Mouse (Mus musculus) limb, embryonic 10.5 days (tissue): Measurements from ENCODE around the gene Gvin1. TPM values are rescaled to one million over a fixed set of nuclear protein-coding genes. Genes with fewer than 3 reads are reported as not detected.
"Not testable (repeated sequence)": the region's sequence is repeated elsewhere in the genome, so short reads cannot be mapped to it uniquely, and the experiment has no call there.

Experiments used
- DNase-seq: peaks from one replicate; pipeline ENCODE4 v3.0.0-alpha.2; 2017; ENCODE audit warnings: low spot score
- H3K27ac ChIP-seq: fragments of 300-500 bp; sonication (generic); 2 replicates; pipeline ENCODE4 v1.5.1; 2016; ENCODE audit warnings: mild to moderate bottlenecking
- H3K27me3 ChIP-seq: fragments of 300-500 bp; sonication (generic); 2 replicates; pipeline ENCODE4 v1.6.1; 2016; ENCODE audit warnings: low read depth, mild to moderate bottlenecking; ENCODE audit not compliant: poor library complexity, severe bottlenecking
- H3K36me3 ChIP-seq: fragments of 300-500 bp; sonication (generic); 2 replicates; pipeline ENCODE4 v1.6.1; 2016; ENCODE audit warnings: mild to moderate bottlenecking, moderate library complexity
- H3K4me1 ChIP-seq: fragments of 300-500 bp; sonication (generic); 2 replicates; pipeline ENCODE4 v1.6.1; 2016
- H3K4me3 ChIP-seq: fragments of 300-500 bp; sonication (generic); 2 replicates; pipeline ENCODE4 v1.5.1; 2016; ENCODE audit warnings: mild to moderate bottlenecking, moderate library complexity
- H3K9me3 ChIP-seq: fragments of 300-500 bp; sonication (generic); replicated peaks from 2 replicates; pipeline ENCODE4 v1.6.1; 2016; ENCODE audit warnings: mild to moderate bottlenecking
- WGBS: fragments of 180-500 bp; shearing (Covaris S2); methylation state at CpG from one replicate; pipeline ENCODE4 v1.1.7; 2016; 5-methylcytosine and 5-hydroxymethylcytosine counted together
- polyA plus RNA-seq: library from polyadenylated mRNA; unstranded; fragments of >200 nt; fragmentation: Nextera tagmentation; extraction: Ambion mirVana; gene quantifications from 2 replicates; pipeline ENCODE4 v1.2.1, GENCODE M21; 2016

The Gvin1 gene
- polyA plus RNA-seq, 1 experiment from 2014 or later: 0.13 TPM

DNA sequence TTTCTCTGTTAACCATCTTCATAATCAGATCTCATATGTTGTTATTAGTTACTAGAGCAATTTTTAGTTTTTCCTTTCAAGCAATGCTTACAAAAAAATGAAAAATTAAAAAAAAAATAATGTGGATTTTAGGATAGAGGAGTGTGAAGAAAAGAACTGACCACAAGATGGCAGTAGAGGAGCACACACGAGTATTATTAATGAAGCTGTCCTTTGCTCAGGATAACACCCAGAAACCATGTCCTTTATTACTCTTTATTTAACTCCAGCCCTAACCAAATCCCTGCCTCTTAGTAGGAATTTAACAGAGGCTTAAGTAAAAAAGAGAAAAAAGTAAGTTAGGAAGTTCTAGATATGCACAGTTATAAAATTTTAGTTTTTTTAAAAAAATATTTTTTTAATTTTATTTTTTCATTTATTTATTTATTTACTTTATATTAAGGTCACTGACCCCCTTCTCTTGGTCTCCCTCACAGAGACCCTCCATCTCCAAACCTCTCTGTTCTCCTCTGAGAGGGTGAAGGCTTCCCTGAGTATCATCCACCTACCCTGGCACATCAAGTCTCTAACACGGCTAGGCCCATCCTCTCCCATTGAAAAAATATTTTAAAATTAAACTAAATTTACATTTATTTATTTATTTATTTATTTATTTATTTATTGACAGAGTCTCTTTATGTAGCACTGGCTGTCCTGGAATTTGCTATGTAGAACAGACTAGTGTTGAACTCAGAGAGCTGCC, 69.9 kb downstream of the Gvin1 start:
- H3K4me1 ChIP-seq, H3K36me3 ChIP-seq, H3K4me3 ChIP-seq, H3K27me3 ChIP-seq, H3K27ac ChIP-seq, DNase-seq, H3K9me3 ChIP-seq: not testable (repeated sequence)
- WGBS: 100% methylated on average over 1 of the region's 2 CpGs

DNA sequence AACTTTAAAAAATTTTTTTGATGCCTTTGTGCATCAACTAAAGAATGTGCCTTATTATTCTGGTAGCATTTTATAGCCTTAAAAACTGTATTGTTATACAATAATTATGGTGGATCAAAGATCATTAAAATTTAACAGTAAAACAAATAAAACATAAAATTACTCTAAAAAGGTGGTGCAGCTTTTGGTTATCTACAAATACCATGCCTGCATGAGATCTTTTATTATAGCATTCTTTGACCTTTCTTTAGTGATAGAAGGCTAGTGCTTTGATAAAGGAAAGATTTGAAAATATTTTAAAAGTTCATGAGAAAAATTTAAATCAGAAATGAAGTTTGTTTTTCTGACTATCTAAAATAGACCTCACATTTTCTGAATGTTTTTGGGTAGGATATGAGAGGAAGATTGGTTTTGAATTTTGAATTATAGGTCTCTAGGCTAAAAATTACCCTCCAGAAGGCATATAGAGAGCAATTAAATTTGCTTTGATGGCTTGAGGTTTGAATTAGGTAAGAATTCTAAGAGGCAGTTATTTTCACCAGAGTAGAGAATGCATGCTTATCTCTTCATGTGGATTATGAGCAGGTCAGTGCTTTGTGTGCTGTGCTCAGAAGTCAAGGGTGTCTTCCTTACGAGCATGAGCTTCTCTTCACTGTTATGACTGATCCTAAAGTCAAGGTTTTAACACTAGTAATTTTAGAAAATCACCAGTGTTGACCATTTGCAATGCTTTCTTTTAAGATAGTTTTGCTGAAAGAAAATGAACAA, 73.8 kb downstream of the Gvin1 start:
- not testable (repeated sequence) for H3K4me1 ChIP-seq, H3K36me3 ChIP-seq, H3K27ac ChIP-seq, DNase-seq, H3K27me3 ChIP-seq, H3K9me3 ChIP-seq, H3K4me3 ChIP-seq
- WGBS: no CpG with 5 or more reads among the region's 1 CpGs

DNA sequence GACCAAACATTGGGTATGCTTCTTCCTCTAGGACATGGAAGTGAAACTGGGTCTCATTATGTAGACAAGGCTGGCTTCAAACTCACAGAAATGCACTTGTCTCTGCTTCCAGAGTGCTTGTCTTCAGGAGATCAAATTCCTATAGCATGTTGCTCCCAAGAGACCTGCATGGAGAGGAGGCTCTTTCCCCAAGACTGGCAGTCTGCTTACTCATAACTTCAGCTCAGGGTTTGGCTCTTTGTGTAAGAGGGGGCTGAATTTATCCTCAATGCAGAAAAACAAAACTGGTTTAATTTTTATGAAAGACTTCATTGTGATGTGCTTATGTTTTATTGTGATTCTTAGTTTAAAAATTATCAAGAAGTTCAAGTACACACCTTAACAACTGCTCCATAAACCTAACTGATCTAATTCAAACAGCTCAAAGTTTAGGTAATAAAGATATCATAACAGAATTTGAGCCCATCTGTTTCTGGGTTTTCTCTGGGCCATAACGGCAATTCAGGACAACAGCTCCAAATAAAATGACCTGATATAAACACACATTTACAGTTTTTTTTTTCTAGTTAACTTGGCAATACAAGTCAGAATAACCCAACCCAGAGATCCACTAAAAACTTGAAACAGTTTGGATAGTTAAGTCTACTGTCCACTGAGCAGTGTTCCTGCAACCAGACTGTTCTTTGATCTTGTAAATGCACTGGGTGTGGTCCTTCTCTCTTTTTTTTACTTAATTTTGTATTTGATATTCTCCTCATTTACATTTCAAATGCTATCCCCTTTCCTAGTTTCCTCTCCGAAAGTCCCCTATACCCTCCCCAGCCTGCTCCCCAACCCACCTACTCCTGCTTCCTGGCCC, 97.8 kb downstream of the Gvin1 start:
- not testable (repeated sequence) for H3K36me3 ChIP-seq, DNase-seq, H3K27ac ChIP-seq, H3K4me3 ChIP-seq, H3K27me3 ChIP-seq, H3K9me3 ChIP-seq, H3K4me1 ChIP-seq
- no CpG with 5 or more reads among the region's 2 CpGs for WGBS
